Mouse (Mus musculus) stomach, embryonic 14.5 days (tissue): ENCODE measurements around the gene Ica1. TPM values are rescaled to one million over a fixed set of nuclear protein-coding genes. Genes with fewer than 3 reads are reported as not detected.

Experiments
- ATAC-seq: fragments of 200-750 bp; cut with Nextera tagmentation; 2 replicates; pipeline ENCODE4 v1.8.0; 2017; ENCODE audit warnings: low read depth, moderate TSS enrichment; ENCODE audit not compliant: insufficient number of reproducible peaks, insufficient read depth, low FRiP score
- H3K27ac ChIP-seq: fragments of 300-500 bp; sonication (generic); 2 replicates; pipeline ENCODE4 v1.5.1; 2014; ENCODE audit warnings: mild to moderate bottlenecking, low read length, moderate library complexity, mixed read lengths
- H3K27me3 ChIP-seq: fragments of 300-500 bp; sonication (generic); 2 replicates; pipeline ENCODE4 v1.6.1; 2014; ENCODE audit warnings: low read length, control low read depth, mixed read lengths; ENCODE audit not compliant: control insufficient read depth, insufficient read depth
- H3K36me3 ChIP-seq: fragments of 300-500 bp; sonication (generic); 2 replicates; pipeline ENCODE4 v1.6.1; 2014; ENCODE audit warnings: mild to moderate bottlenecking, control low read depth, low read length, moderate library complexity, mixed read lengths; ENCODE audit not compliant: control insufficient read depth, insufficient read depth
- H3K4me1 ChIP-seq: fragments of 300-500 bp; sonication (generic); 2 replicates; pipeline ENCODE4 v1.6.1; 2014; ENCODE audit warnings: low read length, control low read depth, mixed read lengths; ENCODE audit not compliant: control insufficient read depth, insufficient read depth
- H3K4me2 ChIP-seq: fragments of 300-500 bp; sonication (generic); replicated peaks from 2 replicates; pipeline ENCODE4 v1.6.1; 2014; ENCODE audit warnings: low read depth, low read length, control low read depth
- H3K4me3 ChIP-seq: fragments of 300-500 bp; sonication (generic); 2 replicates; pipeline ENCODE4 v1.5.1; 2014; ENCODE audit warnings: low read depth, low read length, control low read depth
- H3K9ac ChIP-seq: fragments of 300-500 bp; sonication (generic); replicated peaks from 2 replicates; pipeline ENCODE4 v1.6.1; 2014; ENCODE audit warnings: low read depth, mild to moderate bottlenecking, control low read depth, low read length, moderate library complexity, mixed read lengths
- H3K9me3 ChIP-seq: fragments of 300-500 bp; sonication (generic); 2 replicates; pipeline ENCODE4 v1.6.1; 2016; ENCODE audit warnings: low read depth, low read length, control low read depth; ENCODE audit not compliant: control insufficient read depth
- WGBS: fragments of 180-500 bp; shearing (Covaris S2); extraction: QIAGEN DNeasy Blood & Tissue Kit; methylation state at CpG from one replicate; pipeline ENCODE4 v1.1.7; 2014; 5-methylcytosine and 5-hydroxymethylcytosine counted together
- polyA plus RNA-seq: library from polyadenylated mRNA; unstranded; fragments of >200 nt; fragmentation: Nextera tagmentation; extraction: Ambion mirVana; gene quantifications from 2 replicates; pipeline ENCODE4 v1.2.1, GENCODE M21; 2014

The Ica1 gene
- polyA plus RNA-seq, 1 experiment from 2014 or later, result 25.4 TPM

- WGBS, result 64% methylated on average over 3 of the region's 3 CpGs
- ATAC-seq, result no peak
- Histone ChIP-seq H3K9ac (no peak overlapping the region), H3K36me3 (no peaks in the 10 kb centered on the region), H3K4me1 (peaks cover 17% of the 10 kb centered on the region), H3K27me3 (no peaks in the 10 kb centered on the region), H3K27ac (no peak overlapping the region), H3K4me3 (no peak overlapping the region), H3K4me2 (no peak overlapping the region), H3K9me3 (no peaks in the 10 kb centered on the region)
These were observed 87.8 kb downstream of the Ica1 start for GRCm38 (mm10) chr6:8690441-8690840.

DNA sequence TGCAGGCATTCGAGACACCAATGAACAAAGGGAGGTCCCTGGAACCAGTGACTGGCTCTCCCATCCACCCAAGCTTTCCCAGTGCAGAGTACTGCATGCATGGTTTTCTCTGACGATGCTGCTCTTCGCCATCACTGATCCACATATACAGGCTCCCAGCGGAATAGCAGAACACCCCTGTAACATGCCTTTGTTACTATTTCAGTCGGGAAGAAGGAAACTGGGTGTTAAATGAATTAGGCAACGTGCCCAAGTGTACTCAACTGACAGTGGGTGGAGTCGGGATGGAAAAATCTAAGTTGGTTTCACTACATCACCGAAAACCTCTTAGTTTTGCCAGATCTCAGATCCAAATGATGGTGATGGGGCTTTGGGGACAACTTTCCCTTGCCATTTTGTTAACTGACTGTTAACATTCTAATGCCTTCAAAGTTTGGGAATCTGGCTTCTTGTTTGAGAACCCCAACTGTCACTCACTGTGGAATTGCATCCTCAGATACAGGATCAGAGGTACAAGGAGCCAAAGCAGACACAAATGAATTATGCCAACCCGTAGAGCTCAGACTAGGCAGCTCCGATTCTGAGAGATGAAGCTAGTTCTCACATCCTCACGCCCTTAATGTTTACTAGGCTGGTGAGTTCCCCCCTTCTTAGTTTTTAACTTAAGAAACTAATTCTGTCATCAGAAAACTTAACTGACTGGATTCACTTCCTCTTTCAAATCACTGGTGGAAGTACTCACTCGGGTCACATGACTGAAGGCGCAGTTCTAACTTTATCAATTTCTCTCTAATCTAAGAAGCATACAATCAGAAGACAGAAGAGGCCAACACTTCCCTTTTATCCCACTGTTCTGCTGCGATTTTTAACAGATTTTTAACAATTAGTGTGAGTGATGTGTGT is 91.4 kb downstream of the Ica1 start:
- H3K27me3 ChIP-seq, result no peaks in the 10 kb centered on the region
- H3K36me3 ChIP-seq, result no peaks in the 10 kb centered on the region
- H3K9me3 ChIP-seq, result no peaks in the 10 kb centered on the region
- no peak overlapping the region for H3K9ac ChIP-seq
- no peak overlapping the region for H3K27ac ChIP-seq
- no peak for ATAC-seq
- no peak overlapping the region for H3K4me2 ChIP-seq
- no peaks in the 10 kb centered on the region for H3K4me1 ChIP-seq
- WGBS, result 80% methylated on average over 14 of the region's 14 CpGs
- H3K4me3 ChIP-seq, result no peak overlapping the region

GRCm38 (mm10) chr6:8683379-8683778 is 94.9 kb downstream of the Ica1 start:
- no peak for ATAC-seq
- Histone ChIP-seq H3K9me3 (no peaks in the 10 kb centered on the region), H3K36me3 (no peaks in the 10 kb centered on the region), H3K4me3 (no peak overlapping the region), H3K4me1 (no peaks in the 10 kb centered on the region), H3K4me2 (no peak overlapping the region), H3K27me3 (no peaks in the 10 kb centered on the region), H3K9ac (no peak overlapping the region), H3K27ac (no peak overlapping the region)
- 86% methylated on average over 10 of the region's 10 CpGs for WGBS

DNA sequence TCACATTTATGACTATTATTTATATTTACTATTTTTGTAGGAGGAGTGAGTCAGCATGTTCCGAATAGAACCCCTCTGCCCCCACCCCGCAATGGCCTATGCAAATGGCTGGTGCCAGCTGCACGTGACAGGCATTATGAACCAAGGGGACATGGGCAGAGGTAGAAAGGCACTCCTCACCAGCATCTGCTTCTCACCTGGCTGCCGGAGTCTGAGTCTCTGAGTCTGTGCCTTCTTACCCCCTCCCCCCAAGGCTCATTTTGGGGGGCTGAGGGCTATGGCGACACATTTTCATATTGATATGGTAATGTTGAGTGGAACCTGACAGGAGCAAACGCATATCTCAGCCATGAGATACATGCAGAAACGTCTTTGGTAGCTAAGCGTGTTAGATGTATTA is 97.4 kb downstream of the Ica1 start:
- Histone ChIP-seq H3K9me3 (no peaks in the 10 kb centered on the region), H3K27ac (no peak overlapping the region), H3K36me3 (no peaks in the 10 kb centered on the region), H3K4me3 (no peak overlapping the region), H3K27me3 (no peaks in the 10 kb centered on the region), H3K4me2 (no peak overlapping the region), H3K9ac (no peak overlapping the region), H3K4me1 (no peaks in the 10 kb centered on the region)
- WGBS, result 75% methylated on average over 8 of the region's 8 CpGs
- no peak for ATAC-seq

DNA sequence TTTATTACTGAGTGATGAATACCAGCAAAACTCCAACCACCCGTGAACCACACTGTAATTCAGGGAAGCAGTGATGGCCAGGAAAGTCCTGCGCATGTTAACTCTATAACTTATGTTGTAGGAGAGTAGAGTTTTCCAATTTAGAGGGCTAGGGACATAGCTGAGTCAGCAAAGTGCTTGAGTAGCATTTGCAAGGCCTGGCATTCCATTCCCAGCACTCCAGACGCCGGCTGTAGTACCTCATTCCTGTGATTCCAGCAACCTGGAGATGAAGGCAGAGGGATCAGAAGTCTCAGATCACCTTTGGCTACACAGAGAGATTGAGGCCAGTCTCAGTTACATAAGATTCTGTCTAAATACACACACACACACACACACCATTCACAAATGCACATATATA is 105.3 kb downstream of the Ica1 start:
- H3K36me3 ChIP-seq, result no peaks in the 10 kb centered on the region
- no peaks in the 10 kb centered on the region for H3K9me3 ChIP-seq
- 78% methylated on average over 4 of the region's 4 CpGs for WGBS

DNA sequence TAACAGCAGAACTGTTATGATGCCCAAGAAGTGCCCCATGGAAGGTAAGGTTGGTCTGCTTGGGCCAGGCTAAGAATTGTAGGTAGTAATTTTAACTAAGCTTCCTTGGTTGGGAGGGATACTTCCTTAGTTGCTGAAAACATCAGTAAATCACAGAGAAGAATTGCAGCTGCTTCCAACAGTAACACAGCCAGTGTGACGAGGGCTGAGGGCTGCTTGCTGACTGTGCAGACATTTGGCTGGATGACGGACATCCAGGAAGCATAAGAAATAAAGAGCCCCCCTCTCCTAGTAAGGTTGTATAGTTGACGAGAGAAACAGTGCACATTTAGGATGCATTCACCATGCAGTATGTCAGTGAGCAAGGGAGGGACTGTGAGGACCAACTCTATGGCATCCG is 108.9 kb downstream of the Ica1 start:
- H3K4me1 ChIP-seq, result no peaks in the 10 kb centered on the region
- H3K9me3 ChIP-seq, result no peaks in the 10 kb centered on the region
- no peak overlapping the region for H3K27ac ChIP-seq
- 71% methylated on average over 4 of the region's 4 CpGs for WGBS
- no peaks in the 10 kb centered on the region for H3K36me3 ChIP-seq
- no peak overlapping the region for H3K4me3 ChIP-seq
- H3K9ac ChIP-seq, result no peak overlapping the region
- H3K27me3 ChIP-seq, result no peaks in the 10 kb centered on the region
- H3K4me2 ChIP-seq, result no peak overlapping the region
- ATAC-seq, result no peak

More for the DNA sequence above, 105.3 kb downstream of the Ica1 start:
- Histone ChIP-seq H3K27me3 (no peaks in the 10 kb centered on the region), H3K27ac (no peak overlapping the region), H3K4me3 (no peak overlapping the region), H3K4me2 (no peak overlapping the region), H3K4me1 (no peaks in the 10 kb centered on the region), H3K9ac (no peak overlapping the region)
- no peak for ATAC-seq

DNA sequence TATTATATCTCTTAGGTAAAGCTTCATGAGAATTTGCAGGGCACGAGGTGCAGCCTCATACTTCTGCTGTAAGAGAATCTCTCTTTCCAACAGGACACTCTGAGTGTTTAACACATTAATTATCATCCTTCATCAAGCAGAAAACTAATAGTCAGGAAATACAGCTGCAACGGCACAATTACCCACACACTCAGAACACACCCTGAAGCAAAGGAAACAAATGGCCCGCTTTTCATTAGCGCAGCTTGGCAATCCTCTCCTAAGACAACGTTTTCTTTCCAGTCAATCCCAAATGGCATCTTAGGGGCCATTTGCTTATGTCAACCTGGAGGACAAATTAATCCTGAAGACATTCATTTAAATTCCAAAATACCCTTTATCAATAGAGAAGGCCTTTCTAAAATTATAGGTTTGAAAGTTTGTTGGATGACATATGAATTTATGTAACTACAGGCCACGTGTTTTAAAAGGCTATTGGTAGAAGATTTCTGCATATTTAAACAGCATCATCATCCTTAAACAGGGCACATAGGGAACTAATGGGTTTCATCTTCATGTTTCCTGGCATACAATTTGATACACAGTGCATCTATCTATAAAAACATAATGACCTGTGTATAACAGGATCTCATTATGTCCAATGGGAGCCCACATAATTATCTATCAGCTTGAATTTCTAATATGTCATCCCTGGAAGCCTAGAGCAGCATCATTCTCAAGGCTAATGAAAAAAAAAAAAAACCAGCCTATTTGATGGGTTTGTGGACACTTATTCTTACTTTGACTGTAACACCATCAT is 110.1 kb downstream of the Ica1 start:
- no peak for ATAC-seq
- Histone ChIP-seq H3K4me1 (no peaks in the 10 kb centered on the region), H3K27me3 (no peaks in the 10 kb centered on the region), H3K27ac (no peak overlapping the region), H3K36me3 (no peaks in the 10 kb centered on the region), H3K4me3 (no peak overlapping the region), H3K9me3 (no peaks in the 10 kb centered on the region), H3K9ac (no peak overlapping the region), H3K4me2 (no peak overlapping the region)
- whole genome bisulfite sequencing, result 62% methylated on average over 6 of the region's 6 CpGs

- no peaks in the 10 kb centered on the region for H3K36me3 ChIP-seq
These were observed 112.5 kb downstream of the Ica1 start for GRCm38 (mm10) chr6:8665786-8666185.

More at GRCm38 (mm10) chr6:8665786-8666185, 112.5 kb downstream of the Ica1 start:
- no peak overlapping the region for H3K4me2 ChIP-seq
- no peaks in the 10 kb centered on the region for H3K4me1 ChIP-seq
- H3K27me3 ChIP-seq, result no peaks in the 10 kb centered on the region
- no peak for ATAC-seq
- H3K27ac ChIP-seq, result no peak overlapping the region
- H3K4me3 ChIP-seq, result no peak overlapping the region
- WGBS, result 90% methylated on average over 5 of the region's 5 CpGs
- H3K9me3 ChIP-seq, result no peaks in the 10 kb centered on the region
- H3K9ac ChIP-seq, result no peak overlapping the region
